Mouse (Mus musculus): ENCODE measurements around the gene Scgb2b26. TPM values are rescaled to one million over a fixed set of nuclear protein-coding genes. Genes with fewer than 3 reads are reported as not detected.
"Not testable (repeated sequence)": the region's sequence is repeated elsewhere in the genome, so short reads cannot be mapped to it uniquely, and the experiment has no call there.

Scgb2b26 gene
- polyA plus RNA-seq (2015; fragmentation: Nextera tagmentation; extraction: Ambion mirVana), result not detected in 2 replicates

DNA sequence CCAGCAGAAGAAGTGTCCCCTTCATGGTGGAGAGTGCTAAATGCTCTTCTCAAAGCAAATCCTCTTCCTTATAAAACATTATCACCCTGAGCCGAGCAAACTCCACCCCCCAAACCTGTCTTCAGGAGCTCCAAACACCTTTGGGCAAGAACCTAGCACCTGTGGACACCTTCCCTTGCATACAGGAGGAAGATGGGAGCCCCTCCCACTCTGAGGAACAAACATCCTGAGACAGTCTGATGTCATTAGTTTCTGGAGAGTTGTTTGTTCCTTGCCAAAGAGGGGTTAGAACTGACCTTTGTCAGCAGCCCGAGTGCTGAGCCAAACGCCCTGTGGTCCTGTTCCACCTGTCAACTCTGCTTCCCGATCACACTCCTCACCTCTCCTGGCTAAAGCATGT is at the start of gene Scgb2b26:
Scgb2b26 (minus strand) TSS at position 101 of the 400 bp plus-strand sequence.
- H3K27me3 ChIP-seq (ENCODE audit: control insufficient read depth, insufficient read depth, low read depth, low read length), result no peaks in the 10 kb centered on the region
- H3K4me1 ChIP-seq (replicated peaks; ENCODE audit: control insufficient read depth, insufficient read depth, low read length), result no peaks in the 10 kb centered on the region
- peaks cover 6% of the 10 kb centered on the region for H3K9me3 ChIP-seq (ENCODE audit: control insufficient read depth, low read length)
- no peaks in the 10 kb centered on the region for H3K36me3 ChIP-seq (ENCODE audit: control insufficient read depth, insufficient read depth, low read length)
- WGBS, result 73% methylated on average over 4 of the region's 4 CpGs
- H3K27ac ChIP-seq (ENCODE audit: low read length), result no peak within 1 kb of the TSS
- no peak within 1 kb of the TSS for H3K9ac ChIP-seq (ENCODE audit: low read length)
- H3K4me2 ChIP-seq (ENCODE audit: low read depth, low read length), result no peak within 1 kb of the TSS
- H3K4me3 ChIP-seq (ENCODE audit: low read length), result no peak within 1 kb of the TSS
- ATAC-seq (ENCODE audit: low read depth), result no peak

DNA sequence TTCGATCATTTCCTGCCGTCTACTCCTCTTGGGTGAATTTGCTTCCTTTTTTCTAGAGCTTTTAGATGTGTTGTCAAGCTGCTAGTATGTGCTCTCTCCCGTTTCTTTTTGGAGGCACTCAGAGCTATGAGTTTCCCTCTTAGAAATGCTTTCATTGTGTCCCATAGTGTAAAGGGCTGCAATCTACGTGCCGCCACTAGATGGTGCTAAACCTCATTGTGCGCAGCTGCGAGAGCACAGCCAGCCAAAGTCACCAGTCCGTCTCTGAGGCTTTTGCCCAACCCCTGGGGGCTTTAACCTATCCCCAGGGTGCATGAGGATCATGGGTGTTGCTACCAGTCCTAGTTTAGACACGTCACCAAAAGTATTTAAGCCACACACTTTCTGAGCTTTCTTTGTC is 37.4 kb upstream of the Scgb2b26 start:
- H3K27ac ChIP-seq (ENCODE audit: low read length); H3K4me1 ChIP-seq (replicated peaks; ENCODE audit: control insufficient read depth, insufficient read depth, low read length); H3K9ac ChIP-seq (ENCODE audit: low read length); H3K9me3 ChIP-seq (ENCODE audit: control insufficient read depth, low read length); H3K27me3 ChIP-seq (ENCODE audit: control insufficient read depth, insufficient read depth, low read depth, low read length); ATAC-seq (ENCODE audit: low read depth); H3K4me3 ChIP-seq (ENCODE audit: low read length); H3K4me2 ChIP-seq (ENCODE audit: low read depth, low read length); H3K36me3 ChIP-seq (ENCODE audit: control insufficient read depth, insufficient read depth, low read length): not testable (repeated sequence)
- 23% methylated on average over 8 of the region's 9 CpGs for WGBS

DNA sequence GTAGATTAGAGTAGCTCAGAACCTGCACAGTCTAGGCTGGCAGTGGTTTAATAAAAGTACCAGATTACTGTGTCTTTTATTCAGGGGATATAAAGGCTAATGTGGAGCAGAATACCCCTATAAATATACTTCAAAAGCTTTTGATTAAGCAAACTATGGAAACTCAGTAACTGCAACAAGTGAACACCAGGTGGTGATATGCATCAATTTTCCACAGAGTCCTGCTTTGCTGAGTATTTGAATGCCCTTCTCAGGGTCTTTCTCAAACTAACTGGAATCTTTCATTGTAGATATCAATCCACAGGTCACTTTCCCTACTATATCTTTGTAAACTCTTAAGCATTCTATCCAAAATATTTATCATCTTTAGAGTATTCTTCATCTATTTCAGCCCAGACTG is 41.9 kb downstream of the Scgb2b26 start:
- no peak overlapping the region for H3K9ac ChIP-seq (ENCODE audit: low read length)
- peaks cover 7% of the 10 kb centered on the region for H3K9me3 ChIP-seq (ENCODE audit: control insufficient read depth, low read length)
- no peaks in the 10 kb centered on the region for H3K36me3 ChIP-seq (ENCODE audit: control insufficient read depth, insufficient read depth, low read length)
- H3K4me2 ChIP-seq (ENCODE audit: low read depth, low read length), result no peak overlapping the region
- no peak overlapping the region for H3K4me3 ChIP-seq (ENCODE audit: low read length)
- H3K27me3 ChIP-seq (ENCODE audit: control insufficient read depth, insufficient read depth, low read depth, low read length), result no peaks in the 10 kb centered on the region
- H3K27ac ChIP-seq (ENCODE audit: low read length), result no peak overlapping the region
- no peak for ATAC-seq (ENCODE audit: low read depth)
- no peaks in the 10 kb centered on the region for H3K4me1 ChIP-seq (replicated peaks; ENCODE audit: control insufficient read depth, insufficient read depth, low read length)

DNA sequence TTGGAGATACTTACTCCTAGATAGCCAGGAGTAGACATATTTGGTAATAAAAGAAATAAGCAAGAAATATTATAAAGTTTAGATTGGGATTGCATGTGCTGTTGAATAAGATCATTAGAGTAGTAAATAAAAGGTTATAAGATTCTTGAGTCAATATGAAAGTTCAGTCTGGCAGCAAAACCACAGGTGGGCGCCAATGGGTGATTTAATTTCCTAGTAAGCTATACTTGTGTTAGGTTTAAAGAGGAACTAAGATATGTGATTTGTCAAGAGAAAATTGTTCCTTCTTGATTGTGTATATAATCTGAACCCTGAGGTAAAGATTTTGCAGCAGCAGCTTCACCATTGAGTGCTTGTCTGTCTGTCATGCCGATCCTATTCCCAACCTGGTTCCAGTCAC is 44.0 kb downstream of the Scgb2b26 start:
- H3K4me3 ChIP-seq (ENCODE audit: low read length), result no peak overlapping the region
- H3K27me3 ChIP-seq (ENCODE audit: control insufficient read depth, insufficient read depth, low read depth, low read length), result no peaks in the 10 kb centered on the region
- H3K4me2 ChIP-seq (ENCODE audit: low read depth, low read length), result no peak overlapping the region
- no peak overlapping the region for H3K27ac ChIP-seq (ENCODE audit: low read length)
- ATAC-seq (ENCODE audit: low read depth), result no peak
- peaks cover 13% of the 10 kb centered on the region for H3K9me3 ChIP-seq (ENCODE audit: control insufficient read depth, low read length)
- WGBS, result 76% methylated on average over 2 of the region's 2 CpGs
- H3K36me3 ChIP-seq (ENCODE audit: control insufficient read depth, insufficient read depth, low read length), result no peaks in the 10 kb centered on the region
- H3K9ac ChIP-seq (ENCODE audit: low read length), result no peak overlapping the region
- H3K4me1 ChIP-seq (replicated peaks; ENCODE audit: control insufficient read depth, insufficient read depth, low read length), result no peaks in the 10 kb centered on the region

DNA sequence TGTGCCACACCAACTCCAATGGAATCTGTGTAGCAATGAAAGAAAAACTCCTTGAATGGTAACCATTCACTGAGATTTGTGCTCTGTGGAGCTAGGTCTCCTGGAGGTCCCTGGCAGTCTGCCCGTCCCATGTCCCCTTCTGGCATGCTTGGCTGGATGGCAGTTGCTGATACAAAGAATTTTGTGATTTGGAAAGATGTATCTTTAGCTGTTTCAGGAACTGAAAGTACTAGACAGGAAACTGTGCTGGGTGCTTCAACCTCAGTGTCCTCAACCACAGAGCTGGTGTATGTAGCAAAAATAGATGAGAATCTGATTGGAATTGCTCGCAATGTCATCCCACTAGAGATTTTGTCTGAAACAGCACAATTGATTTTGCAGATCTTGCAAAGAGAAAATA is 44.8 kb downstream of the Scgb2b26 start:
- Histone ChIP-seq H3K36me3 (ENCODE audit: control insufficient read depth, insufficient read depth, low read length) (no peaks in the 10 kb centered on the region), H3K27me3 (ENCODE audit: control insufficient read depth, insufficient read depth, low read depth, low read length) (no peaks in the 10 kb centered on the region), H3K4me3 (ENCODE audit: low read length) (no peak overlapping the region), H3K4me1 (replicated peaks; ENCODE audit: control insufficient read depth, insufficient read depth, low read length) (no peaks in the 10 kb centered on the region), H3K4me2 (ENCODE audit: low read depth, low read length) (no peak overlapping the region), H3K9ac (ENCODE audit: low read length) (no peak overlapping the region), H3K9me3 (ENCODE audit: control insufficient read depth, low read length) (peaks cover 13% of the 10 kb centered on the region), H3K27ac (ENCODE audit: low read length) (no peak overlapping the region)
- 56% methylated on average over 2 of the region's 2 CpGs for WGBS
- no peak for ATAC-seq (ENCODE audit: low read depth)

Other genes starting within 250 kb of the Scgb2b26 start
- gene Scgb2b24, start 205.7 kb downstream of the Scgb2b26 start, polyA plus RNA-seq (2015; fragmentation: Nextera tagmentation; extraction: Ambion mirVana), result not detected in 2 replicates
- gene Scgb1b24, start 201.2 kb downstream of the Scgb2b26 start, polyA plus RNA-seq (2015; fragmentation: Nextera tagmentation; extraction: Ambion mirVana), result not detected in 2 replicates
- not detected in 2 replicates for gene Scgb2b27, start 68.9 kb upstream of the Scgb2b26 start, polyA plus RNA-seq (2015; fragmentation: Nextera tagmentation; extraction: Ambion mirVana)
- not detected in 2 replicates for gene Scgb1b27, start 76.4 kb upstream of the Scgb2b26 start, polyA plus RNA-seq (2015; fragmentation: Nextera tagmentation; extraction: Ambion mirVana)
- gene Scgb1b30, start 150.4 kb upstream of the Scgb2b26 start, polyA plus RNA-seq (2015; fragmentation: Nextera tagmentation; extraction: Ambion mirVana), result not detected in 2 replicates
- 6.5 and 7.2 TPM in 2 replicates for gene Wtip, start 188.2 kb upstream of the Scgb2b26 start, polyA plus RNA-seq (2015; fragmentation: Nextera tagmentation; extraction: Ambion mirVana)
- gene Uba2, start 224.6 kb upstream of the Scgb2b26 start, polyA plus RNA-seq (2015; fragmentation: Nextera tagmentation; extraction: Ambion mirVana), result 192 and 203 TPM in 2 replicates

Measured in lung, embryonic 16.5 days (tissue).